Mouse (Mus musculus) heart, postnatal 0 days (tissue): ENCODE results near the gene Gm11034.

Experiments
- CTCF ChIP-seq: IDR thresholded peaks from 2 replicates; pipeline ENCODE4 v1.5.1; 2016; ENCODE audit warnings: antibody characterized with exemption, control low read depth, low read depth
- EP300 ChIP-seq: IDR thresholded peaks from 2 replicates; pipeline ENCODE4 v1.6.1; 2016; ENCODE audit warnings: antibody characterized with exemption, low read depth

DNA sequence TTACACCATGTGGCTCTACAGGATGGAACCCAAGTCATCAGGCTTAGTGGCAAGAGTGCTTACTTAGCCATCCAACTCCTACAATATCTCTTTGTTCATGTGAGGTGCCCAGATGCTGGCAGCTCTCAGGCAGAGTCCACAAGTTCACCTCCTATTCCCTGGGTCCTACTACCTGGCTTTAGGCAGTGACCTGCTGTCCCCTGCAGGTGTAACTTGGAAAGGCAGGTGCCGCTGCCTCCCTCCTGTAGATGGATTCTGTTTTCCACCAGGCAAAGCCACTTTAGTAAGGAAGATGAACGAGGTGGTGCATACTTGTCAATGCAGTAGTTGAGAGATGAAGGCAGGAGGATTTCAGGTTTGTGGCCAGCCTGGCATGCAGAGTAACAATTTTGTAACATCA lies 1.6 kb upstream of the Gm11034 start:
- TF ChIP-seq CTCF, result peak; percentile 25
- no peak for TF ChIP-seq EP300
